Mouse (Mus musculus) cortical plate, adult 2 months (tissue): Measurements from ENCODE around the gene Lmbr1.

ENCODE experiments used
- CTCF ChIP-seq: fragments of 200-500 bp; IDR thresholded peaks from 2 replicates; pipeline ENCODE4 v1.5.1; 2011; ENCODE audit warnings: mild to moderate bottlenecking, control low read depth, low read length; ENCODE audit not compliant: insufficient read depth; ENCODE audit errors: extremely low read depth
- POLR2A ChIP-seq: fragments of 200-500 bp; IDR thresholded peaks from 2 replicates; pipeline ENCODE4 v1.6.1; 2011; ENCODE audit warnings: mild to moderate bottlenecking, low read length, control low read depth; ENCODE audit not compliant: insufficient read depth; ENCODE audit errors: extremely low read depth

- no peak for TF ChIP-seq CTCF
- no peak for TF ChIP-seq POLR2A
Measured at GRCm38 (mm10) chr5:29217997-29218396, 160.2 kb downstream of the Lmbr1 start.
